Mouse (Mus musculus) layer of hippocampus, adult 18-20 months (tissue): Measurements from ENCODE around the gene Akap8l. TPM values are rescaled to one million over a fixed set of nuclear protein-coding genes. Genes with fewer than 3 reads are reported as not detected.

Experiments used
- DNase-seq, 2 experiments: peaks; one replicate each; pipeline ENCODE4 v3.0.0; 2022; ENCODE audit warnings: low spot score in 2 of 2
- total RNA-seq, 2 experiments: library from RNA; stranded (reverse); gene quantifications; 2 replicates each; pipeline ENCODE4 v1.2.3; 2021

Akap8l gene
- total RNA-seq, 2 experiments from 2014 or later, result 185 to 206 TPM

DNA sequence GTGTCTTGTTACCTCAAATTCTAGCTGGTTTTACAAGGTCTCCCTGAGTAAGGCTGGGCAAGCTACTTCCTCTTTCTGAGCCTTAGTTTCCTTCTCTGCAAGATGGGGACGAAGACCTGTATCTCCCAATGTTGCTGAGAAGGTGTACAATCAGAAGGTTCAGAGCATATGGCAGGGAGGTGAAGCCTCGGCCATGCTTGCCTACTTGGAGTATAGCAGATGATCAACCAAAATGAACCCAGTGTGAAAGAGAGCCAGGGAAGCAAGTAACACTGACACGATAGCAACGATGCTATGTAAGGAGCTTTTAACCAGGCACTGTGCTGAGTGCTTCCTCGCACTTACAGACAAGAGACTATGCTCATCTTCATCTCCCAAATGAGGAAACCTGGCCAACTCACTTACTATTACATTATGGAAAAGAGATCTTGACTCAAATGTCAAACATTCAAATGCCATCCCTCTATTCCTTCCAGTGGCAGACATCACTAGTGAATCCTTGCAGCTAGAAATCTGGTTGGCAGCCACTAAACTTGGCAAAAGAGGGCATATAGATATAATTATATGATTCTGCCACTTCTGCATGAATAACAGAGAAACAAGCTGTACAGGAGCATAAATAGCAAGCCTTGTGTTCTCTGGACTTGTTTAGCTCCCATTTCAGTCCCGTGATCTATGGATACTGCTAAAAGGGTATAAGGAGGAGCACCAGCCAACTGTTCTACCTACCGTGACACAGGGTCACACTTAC, 8.0 kb upstream of the Akap8l start:
- no peak for DNase-seq

DNA sequence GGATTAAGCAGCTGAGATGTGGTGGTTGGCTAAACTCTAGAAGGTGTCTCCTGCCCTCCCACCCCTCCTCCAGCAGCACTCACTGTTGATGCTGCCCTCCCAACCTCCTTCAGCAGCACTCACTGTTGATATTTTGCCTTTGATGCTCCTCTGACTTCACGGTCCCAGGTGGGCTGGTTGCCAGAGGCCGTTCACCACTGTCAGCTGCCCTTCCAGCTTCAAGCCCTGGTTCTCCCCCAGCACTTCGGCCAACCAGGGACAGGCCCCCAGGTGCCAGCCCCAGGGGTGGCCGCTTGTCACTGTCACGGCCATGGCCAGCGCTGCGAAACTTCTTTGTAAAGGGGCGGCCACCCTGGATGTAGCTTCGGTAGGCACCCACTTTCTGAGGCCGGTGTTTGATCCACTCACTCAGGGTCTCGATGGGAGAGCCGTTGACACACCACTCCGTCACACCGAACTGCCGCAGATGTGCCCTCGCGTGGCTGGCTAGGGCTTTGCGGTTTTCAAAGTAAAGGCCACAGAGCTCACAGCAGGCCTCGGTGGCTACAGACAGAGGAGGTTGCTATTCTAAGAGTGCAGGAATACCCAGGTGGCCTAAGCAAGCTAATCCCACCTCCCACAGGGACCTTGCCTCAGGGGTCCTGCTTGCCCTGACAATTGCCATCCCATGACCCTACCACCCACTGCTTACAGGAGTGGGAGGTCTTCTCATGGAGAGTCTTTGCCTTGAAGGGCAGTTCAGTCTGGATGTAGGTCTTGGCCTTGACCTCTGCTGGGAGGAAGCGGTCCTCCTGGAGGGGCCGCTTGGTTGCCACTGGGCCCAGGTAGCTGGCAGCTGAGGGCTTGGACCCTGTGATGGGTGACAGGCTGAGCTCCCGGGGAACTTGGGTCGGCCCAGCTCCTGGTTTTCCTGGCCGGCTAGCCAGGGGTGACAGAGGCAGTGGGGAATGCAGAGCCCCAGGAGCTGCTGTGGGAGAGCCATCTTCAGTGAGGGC, 6.7 kb upstream of the Akap8l start:
- DNase-seq, result no peak

DNA sequence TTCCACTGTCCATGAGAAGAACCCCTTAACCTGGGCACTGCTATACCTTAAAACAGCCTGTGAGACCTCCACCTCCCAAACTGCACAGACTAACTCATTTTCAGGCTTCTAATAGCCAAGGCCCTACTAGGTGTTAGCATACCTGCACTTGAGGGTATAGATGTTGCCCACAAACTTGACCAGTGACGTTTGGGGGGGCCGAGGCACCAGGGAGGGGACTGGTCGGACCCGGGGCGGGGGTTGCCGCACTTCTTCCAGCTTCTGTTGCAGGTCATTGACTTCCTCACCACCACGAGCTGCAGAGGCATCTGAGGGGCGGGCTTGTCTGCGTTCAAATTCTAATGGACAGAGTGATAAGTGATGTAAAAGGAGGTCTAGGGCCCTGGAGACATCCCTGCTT, 5.9 kb upstream of the Akap8l start:
- DNase-seq, result no peak

DNA sequence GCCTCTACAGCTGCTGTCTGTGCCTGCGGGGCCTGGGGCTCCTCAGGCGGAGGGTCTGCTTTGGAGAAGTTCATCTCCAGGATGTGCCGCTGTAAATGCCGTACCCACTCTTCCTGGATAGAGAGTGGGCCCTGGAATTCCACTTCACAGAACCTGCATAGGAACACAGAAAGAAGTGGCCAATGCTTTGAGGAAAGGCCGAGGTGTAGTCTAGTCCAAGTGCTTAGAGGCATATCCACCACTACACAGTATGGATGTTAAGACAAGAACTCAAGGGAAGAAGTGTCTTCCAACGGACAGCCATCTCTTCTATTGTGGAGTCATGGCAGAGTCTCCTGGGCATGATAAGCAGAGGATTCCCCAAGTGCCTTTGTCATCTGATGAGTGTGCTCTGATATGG, 4.6 kb upstream of the Akap8l start:
- DNase-seq, result no peak

- DNase-seq, result no peak
These were observed 3.8 kb upstream of the Akap8l start for GRCm38 (mm10) chr17:32354211-32354610.

DNA sequence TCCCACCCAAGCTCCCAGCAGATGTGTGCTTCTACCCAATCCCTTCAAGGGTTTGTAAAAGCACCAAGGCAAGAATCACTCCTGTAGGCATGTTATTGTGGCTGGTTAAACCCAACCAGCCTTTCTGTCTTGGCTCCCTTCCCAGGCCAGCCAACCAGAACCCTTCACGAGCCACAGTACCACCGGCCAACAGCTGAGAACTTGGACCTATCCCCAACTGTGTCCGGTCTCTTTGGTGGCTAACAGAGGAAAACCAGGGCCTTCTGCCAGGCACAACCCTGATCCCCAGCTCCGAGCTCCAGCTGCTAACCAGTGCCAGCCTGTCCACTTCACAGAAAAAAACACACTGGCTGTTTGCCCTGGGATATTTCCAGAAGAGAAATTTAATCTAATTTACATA, 3.3 kb upstream of the Akap8l start:
- DNase-seq, result peak; percentile 60 to 79

GRCm38 (mm10) chr17:32351726-32352125, 1.3 kb upstream of the Akap8l start:
- no peak for DNase-seq

DNA sequence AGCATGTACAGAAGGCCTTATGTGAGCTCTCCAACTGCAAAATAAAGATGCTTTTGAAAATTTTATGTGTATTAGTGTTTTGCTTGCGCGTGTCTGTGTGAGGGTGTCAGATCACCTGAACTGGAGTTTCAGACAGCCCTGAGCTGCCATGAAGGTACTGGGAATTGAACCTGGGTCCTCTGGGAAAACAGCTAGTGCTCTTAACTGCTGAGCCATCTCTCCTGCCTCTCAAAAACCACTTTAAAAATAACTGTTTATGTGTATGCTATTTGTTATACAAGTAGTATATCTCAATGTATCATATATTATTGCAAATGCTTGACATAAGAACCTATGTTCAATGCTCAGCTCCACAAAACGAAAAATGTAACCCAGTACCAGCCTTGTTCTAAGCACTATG, 862 bp upstream of the Akap8l start:
- no peak for DNase-seq

DNA sequence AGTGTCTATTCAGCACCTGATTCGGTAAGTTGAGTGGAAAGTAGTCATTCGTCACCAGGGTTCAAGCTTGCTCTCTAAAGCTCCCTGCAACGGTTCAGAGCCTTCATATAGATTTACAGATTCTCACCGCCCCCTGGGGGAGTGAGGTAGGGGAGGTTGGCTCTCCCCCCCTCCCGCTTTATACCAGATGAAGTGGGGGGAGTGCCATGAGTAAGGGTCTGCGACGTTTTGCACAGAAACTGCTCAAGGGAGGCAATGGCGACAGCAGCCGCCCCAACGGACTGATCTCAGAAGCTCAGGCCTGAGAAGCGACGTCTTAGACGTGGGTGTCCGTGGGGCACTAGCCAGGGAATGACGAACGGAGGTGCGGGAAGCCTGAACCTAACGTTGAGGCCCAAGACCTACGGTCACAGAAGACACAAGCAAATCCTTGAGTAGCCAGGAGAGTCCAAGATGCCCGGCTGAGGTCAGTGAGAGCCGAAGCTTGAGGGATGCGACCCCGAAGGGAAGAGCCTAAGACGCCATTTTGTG, 491 bp downstream of the Akap8l start:
- DNase-seq, result peak in 1 of 2 experiments; percentile 28

DNA sequence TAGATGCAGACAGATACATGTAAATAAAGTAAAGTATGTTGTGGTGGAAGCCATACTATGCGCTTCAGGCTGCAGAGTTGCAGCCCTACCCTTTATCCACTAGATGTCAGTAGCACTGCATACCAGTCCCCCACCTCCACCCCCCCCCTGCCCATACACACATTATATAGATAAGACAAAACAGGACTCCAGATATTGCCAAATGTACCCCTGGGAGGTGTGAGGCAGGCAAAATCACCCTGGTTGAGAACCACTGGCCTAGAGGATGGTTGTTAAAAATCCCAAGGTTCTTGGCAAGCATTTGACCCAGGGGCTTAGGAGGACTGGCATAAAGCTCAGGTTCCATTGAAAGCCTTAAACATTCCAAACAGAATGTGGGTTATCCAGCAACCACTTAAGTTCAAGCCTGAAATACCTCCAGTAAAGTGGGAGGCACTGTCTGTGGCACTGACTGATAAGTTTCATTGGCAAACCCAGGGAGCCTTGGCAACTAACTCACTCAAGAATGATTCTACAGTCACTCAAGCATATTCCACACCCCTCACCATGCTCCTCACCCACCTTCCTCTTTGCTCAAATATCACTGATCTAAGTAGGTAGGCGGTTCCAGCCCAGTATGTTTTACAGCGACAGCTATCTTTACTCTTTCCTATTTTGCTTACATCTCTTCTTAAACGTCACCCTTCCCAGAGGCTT, 1.2 kb downstream of the Akap8l start:
- peak; percentile 48 to 69 for DNase-seq

DNA sequence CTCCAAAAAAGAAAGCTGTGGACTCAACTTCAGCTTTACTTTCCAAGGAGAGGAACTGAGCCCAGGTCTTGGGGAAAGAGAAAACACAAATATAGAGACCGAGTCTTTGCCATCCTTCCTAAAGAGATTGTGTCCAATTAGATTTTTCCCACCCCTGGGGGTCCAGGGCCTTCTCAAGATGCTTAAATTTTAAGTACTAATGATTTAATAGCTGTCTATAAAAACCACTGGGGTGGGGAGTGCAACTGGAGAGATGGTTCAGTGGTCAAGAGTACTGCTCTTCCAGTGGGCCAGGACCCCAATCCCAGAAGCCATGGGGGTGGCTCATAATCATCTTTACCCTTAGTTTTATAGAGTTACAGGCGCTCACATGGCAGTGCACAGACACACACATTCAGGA, 2.0 kb downstream of the Akap8l start:
- no peak for DNase-seq

GRCm38 (mm10) chr17:32341102-32341501, 9.3 kb downstream of the Akap8l start:
- DNase-seq, result no peak

GRCm38 (mm10) chr17:32340110-32340509, 10.3 kb downstream of the Akap8l start:
- no peak for DNase-seq

- no peak for DNase-seq
These were observed 14.5 kb downstream of the Akap8l start for GRCm38 (mm10) chr17:32335869-32336268.

DNA sequence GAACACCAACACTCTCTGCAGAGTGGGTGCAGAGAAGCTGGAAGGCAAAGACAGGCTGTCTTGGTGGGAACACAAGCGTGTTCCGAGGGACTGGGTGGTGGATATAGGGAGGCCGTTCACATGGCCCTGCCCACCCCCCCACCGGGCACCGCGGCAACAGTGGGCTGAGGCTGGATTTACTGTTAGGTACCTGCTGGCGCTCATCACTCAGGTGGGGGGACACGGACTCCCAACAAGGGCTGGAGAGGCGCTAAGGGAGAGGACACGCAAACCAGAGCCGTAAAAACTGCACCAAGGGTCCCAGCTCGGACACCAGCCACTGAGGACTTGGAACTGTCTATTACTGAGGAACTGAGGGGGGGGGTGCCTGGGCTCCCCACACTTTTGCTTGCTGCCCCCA, 15.5 kb downstream of the Akap8l start:
- no peak for DNase-seq

DNA sequence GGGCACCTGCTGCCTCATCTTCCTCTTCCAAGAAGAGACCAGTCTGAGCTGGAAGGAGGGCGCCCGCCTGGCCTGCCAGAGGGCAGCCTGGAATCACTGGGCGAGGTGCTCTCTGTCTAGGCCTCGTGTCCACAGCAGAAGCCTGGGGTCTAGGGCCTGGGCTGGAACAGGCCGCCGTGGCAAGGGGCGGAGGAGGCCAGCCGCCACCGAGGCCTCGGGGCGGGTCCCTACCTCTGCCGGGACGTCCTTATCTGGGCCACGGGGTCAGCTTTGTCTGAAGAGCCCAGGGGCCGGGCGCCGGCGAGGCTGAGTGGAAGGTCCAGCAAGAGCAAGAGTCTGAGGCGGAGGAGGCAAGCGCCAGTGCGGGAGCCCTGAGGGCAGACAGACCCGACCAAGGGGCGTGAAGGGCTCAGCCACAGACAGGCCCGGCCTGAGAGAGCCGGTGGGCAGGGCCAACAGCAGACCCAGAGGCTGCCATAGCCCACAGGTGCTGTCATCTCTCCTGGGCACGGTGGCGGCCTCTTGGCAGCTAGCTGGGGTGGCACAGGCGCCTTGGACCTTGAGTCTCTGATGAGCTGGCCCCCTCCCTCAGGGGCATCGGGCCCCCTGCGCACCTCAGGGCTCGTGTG, 16.6 kb downstream of the Akap8l start:
- no peak for DNase-seq

DNA sequence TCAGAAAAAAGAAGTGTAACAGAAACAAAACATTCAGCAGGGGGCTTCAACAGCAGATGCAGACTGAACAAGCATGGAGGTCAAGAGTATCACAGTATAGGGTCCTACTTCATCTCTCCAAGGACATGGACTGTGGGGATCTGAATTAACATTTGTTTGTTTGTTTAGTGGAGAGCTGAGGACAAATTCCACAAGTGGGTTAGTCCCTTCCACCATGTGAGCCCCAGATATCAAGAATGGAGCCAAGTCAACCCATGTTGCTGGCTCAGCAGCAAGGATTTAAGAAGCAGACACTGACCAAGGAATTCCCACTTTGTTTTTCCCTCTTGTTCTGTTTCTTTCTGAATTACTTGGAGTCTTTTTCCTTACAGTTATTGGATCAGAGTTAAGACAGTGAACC, 22.9 kb downstream of the Akap8l start:
- no peak for DNase-seq

DNA sequence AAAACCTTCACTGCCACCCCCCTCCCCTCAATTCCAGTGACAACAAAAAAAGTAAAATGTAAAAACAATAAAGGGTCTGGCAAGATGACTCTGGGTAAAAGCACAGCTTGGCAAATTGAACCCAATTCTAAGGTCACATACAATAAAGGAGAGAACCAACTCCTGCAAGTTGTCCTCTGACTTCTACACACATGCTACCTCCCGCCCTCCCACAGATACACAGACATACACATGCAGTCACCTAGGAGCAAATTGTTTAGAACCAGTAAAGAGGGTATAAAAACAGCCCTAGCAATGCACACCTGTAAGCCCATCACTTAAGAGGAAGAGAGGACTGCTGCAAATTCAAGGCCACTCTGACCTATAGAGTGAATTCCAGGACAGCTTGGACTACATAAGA, 27.6 kb downstream of the Akap8l start:
- no peak for DNase-seq

DNA sequence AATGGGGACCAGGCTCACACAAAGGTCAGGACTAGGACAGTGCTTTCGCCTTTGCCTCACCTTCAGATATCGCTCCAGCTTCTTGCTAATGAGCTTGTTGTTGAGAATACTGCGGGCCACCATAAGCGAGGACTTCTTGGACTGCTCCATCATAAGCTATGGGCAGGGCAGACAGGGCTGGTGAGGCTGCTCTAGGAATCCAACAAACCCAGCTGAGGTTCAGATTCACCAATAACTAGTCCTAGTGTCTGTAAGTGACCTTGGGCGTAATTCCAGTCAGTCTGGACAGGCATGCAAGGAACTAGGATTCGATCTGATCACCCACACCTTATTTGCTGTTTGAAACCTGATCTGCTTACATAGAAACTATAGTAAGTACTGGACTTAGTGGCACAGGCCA, 28.6 kb downstream of the Akap8l start:
- no peak for DNase-seq

DNA sequence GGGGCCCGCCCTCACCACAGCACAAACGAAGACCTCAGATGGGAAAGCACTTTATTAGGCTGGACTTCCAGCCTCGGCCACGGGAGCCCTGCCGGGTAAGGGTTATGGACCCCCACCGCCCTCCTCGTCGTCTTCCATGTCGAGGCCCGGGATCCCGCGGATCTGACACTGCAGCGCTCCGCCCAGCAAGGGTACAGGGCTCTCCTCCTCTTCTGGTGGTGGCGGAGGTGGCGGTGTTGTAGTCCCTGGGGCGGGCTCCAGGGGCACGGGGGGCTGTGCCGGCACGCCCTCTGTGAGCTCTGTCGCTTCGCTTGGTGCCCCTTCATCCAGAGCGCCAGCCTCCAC, 29.0 kb downstream of the Akap8l start:
- no peak for DNase-seq
